Mouse (Mus musculus) hindbrain, embryonic 11.5 days (tissue): ENCODE measurements around the gene Rasgrp2. TPM values are rescaled to one million over a fixed set of nuclear protein-coding genes. Genes with fewer than 3 reads are reported as not detected.
A peak's percentile ranks its signal among the peaks of the same experiment; 100 is the strongest.

Experiments
- ATAC-seq: fragments of 200-750 bp; cut with Nextera tagmentation; 2 replicates; pipeline ENCODE4 v1.8.0; 2017; ENCODE audit warnings: mild to moderate bottlenecking, moderate TSS enrichment, moderate library complexity; ENCODE audit not compliant: low FRiP score
- DNase-seq: peaks from one replicate; pipeline ENCODE4 v3.0.0-alpha.2; 2015; ENCODE audit warnings: low spot score
- H3K27ac ChIP-seq: fragments of 300-500 bp; sonication (generic); 2 replicates; pipeline ENCODE4 v1.5.1; 2014; ENCODE audit warnings: mild to moderate bottlenecking, low read depth, low read length
- H3K27me3 ChIP-seq: fragments of 300-500 bp; sonication (generic); 2 replicates; pipeline ENCODE4 v1.6.1; 2014; ENCODE audit warnings: mild to moderate bottlenecking, low read length, moderate library complexity, mixed read lengths; ENCODE audit not compliant: control insufficient read depth, insufficient read depth
- H3K36me3 ChIP-seq: fragments of 300-500 bp; sonication (generic); 2 replicates; pipeline ENCODE4 v1.6.1; 2014; ENCODE audit warnings: mild to moderate bottlenecking, low read length, moderate library complexity, mixed read lengths; ENCODE audit not compliant: control insufficient read depth, insufficient read depth
- H3K4me1 ChIP-seq: fragments of 300-500 bp; sonication (generic); replicated peaks from 2 replicates; pipeline ENCODE4 v1.6.1; 2014; ENCODE audit warnings: low read length, mixed read lengths; ENCODE audit not compliant: control insufficient read depth, insufficient read depth
- H3K4me2 ChIP-seq: fragments of 300-500 bp; sonication (generic); replicated peaks from 2 replicates; pipeline ENCODE4 v1.6.1; 2014; ENCODE audit warnings: mild to moderate bottlenecking, low read depth, low read length
- H3K4me3 ChIP-seq: fragments of 300-500 bp; sonication (generic); 2 replicates; pipeline ENCODE4 v1.5.1; 2014; ENCODE audit warnings: low read depth, low read length
- H3K9ac ChIP-seq: fragments of 300-500 bp; sonication (generic); 2 replicates; pipeline ENCODE4 v1.6.1; 2014; ENCODE audit warnings: low read depth, low read length
- H3K9me3 ChIP-seq: fragments of 300-500 bp; sonication (generic); 2 replicates; pipeline ENCODE4 v1.6.1; 2016; ENCODE audit warnings: low read length; ENCODE audit not compliant: control insufficient read depth
- WGBS: fragments of 180-500 bp; shearing (Covaris S2); extraction: QIAGEN DNeasy Blood & Tissue Kit; methylation state at CpG from one replicate; pipeline ENCODE4 v1.1.7; 2014; 5-methylcytosine and 5-hydroxymethylcytosine counted together
- polyA plus RNA-seq: library from polyadenylated mRNA; unstranded; fragments of >200 nt; fragmentation: Nextera tagmentation; extraction: Ambion mirVana; gene quantifications from 2 replicates; pipeline ENCODE4 v1.2.1, GENCODE M21; 2014

The Rasgrp2 gene
- polyA plus RNA-seq, 1 experiment from 2014 or later: 16.0 TPM

GRCm38 (mm10) chr19:6418984-6419692, 20.0 kb downstream of the Rasgrp2 start:
- peak overlapping the region; percentile 57 for H3K4me3 ChIP-seq
- WGBS: 11% methylated on average over 13 of the region's 23 CpGs
- ATAC-seq (peak; percentile 20; the same call in 1 of the 2 replicates), DNase-seq (no peak)
- peak overlapping the region; percentile 75 for H3K27ac ChIP-seq
- H3K4me2 ChIP-seq: peak overlapping the region; percentile 89
- peaks cover 29% of the 10 kb centered on the region for H3K27me3 ChIP-seq
- peaks cover 24% of the 10 kb centered on the region for H3K4me1 ChIP-seq
- no peaks in the 10 kb centered on the region for H3K36me3 ChIP-seq
- no peaks in the 10 kb centered on the region for H3K9me3 ChIP-seq
- H3K9ac ChIP-seq: peak overlapping the region; percentile 66

DNA sequence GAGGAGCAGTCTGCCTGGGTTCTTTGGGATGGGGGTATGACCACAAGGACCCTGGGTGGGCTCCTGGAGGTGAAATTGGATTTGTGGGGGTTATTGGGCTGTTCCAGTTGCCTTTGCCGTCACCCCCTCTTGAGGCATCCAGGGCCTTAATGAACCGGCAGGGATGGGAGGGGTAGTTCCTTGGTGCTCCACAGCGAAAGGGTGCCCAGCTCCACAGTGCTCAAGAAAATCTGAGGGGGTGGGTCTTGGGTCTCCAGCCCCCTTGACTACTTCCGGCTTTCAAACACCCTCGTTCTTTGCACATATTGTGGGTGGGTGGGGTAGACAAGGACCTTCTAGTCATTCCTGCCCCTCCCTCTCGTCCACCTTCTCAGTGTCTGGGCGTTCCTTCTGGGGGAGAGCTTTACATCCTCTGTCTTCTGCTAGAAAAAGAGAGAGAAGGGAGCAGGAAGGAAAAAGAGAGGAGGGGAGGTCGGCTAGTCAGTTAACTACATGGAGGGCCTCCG, 20.7 kb downstream of the Rasgrp2 start:
- no peak overlapping the region for H3K27ac ChIP-seq
- WGBS: 61% methylated on average over 9 of the region's 9 CpGs
- peak overlapping the region; percentile 89 for H3K4me2 ChIP-seq
- H3K4me3 ChIP-seq: peak overlapping the region; percentile 57
- no peaks in the 10 kb centered on the region for H3K36me3 ChIP-seq
- peak overlapping the region; percentile 66 for H3K9ac ChIP-seq
- ATAC-seq (no peak), DNase-seq (no peak)
- H3K27me3 ChIP-seq: peaks cover 29% of the 10 kb centered on the region
- H3K9me3 ChIP-seq: no peaks in the 10 kb centered on the region
- H3K4me1 ChIP-seq: peaks cover 27% of the 10 kb centered on the region

DNA sequence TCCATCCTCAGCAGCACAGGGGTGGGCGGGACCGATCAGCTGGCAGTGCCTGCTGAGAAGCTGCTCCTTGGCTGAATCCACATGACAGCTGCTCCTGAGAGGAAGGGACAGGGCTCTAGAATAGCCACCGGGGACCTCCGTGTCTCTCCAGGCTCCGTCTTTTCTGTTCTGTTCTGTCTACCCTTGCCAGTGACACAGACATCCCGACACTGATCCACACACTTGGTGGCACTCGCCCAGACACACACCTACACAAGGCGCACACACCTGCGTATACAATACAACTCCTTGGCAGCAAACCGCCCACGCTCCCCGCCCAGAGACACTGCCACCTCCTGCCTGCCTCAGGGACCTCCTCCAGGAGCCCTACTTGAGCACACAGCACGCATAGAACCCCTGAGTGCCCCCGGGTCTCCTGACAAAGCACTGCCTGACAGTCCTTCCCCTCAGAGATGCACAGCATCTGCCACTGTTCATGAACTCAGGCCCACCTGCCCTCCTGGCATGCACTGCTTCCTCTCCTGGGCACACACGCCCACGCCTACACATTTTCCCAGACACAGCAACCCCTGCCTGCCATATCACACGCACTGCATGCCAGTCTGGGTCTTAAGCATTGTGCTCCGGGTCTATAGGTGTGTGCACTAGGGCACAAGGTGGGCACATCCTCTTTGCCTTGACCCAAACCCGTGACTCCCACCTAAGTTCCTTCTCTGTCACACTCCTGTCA, 21.5 kb downstream of the Rasgrp2 start:
- Histone ChIP-seq H3K9ac (0 out of 2 replicates have a peak overlapping the region, but pooled peaks have one; percentile 7), H3K27me3 (peaks cover 30% of the 10 kb centered on the region), H3K27ac (no peak overlapping the region), H3K4me1 (peaks cover 27% of the 10 kb centered on the region), H3K4me3 (peak overlapping the region; percentile 57; the same call in 1 of the 2 replicates), H3K36me3 (no peaks in the 10 kb centered on the region), H3K9me3 (no peaks in the 10 kb centered on the region), H3K4me2 (peak overlapping the region; percentile 89)
- 57% methylated on average over 19 of the region's 19 CpGs for WGBS
- DNase-seq: no peak
- no peak for ATAC-seq

- Histone ChIP-seq H3K4me2 (no peak overlapping the region), H3K27ac (no peak overlapping the region), H3K9ac (no peak overlapping the region)
Measured at GRCm38 (mm10) chr19:6421211-6421590, 22.1 kb downstream of the Rasgrp2 start.

DNA sequence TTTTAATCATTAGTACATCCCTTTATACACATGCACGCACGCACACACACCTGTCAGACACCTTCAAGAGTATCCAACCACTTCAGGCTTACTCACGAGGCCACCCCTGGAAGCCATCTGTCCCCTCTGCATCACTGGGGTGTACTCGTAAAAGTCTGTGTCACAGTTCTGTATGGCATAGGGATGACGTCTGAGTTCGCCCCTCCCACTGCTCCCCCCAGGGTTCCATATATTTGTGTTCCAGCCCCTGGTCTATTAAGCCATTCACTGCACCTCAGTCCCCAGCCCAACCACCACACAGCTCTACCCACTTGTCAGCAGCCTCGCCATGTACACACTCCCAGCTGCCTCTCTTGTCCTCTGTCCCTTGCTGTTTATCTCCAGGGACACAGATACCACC, 22.9 kb downstream of the Rasgrp2 start:
- Histone ChIP-seq H3K9me3 (no peaks in the 10 kb centered on the region), H3K4me1 (peaks cover 17% of the 10 kb centered on the region), H3K4me2 (no peak overlapping the region), H3K9ac (no peak overlapping the region), H3K36me3 (no peaks in the 10 kb centered on the region), H3K27ac (no peak overlapping the region), H3K27me3 (peaks cover 43% of the 10 kb centered on the region), H3K4me3 (no peak overlapping the region)
- ATAC-seq: no peak
- DNase-seq: no peak
- 81% methylated on average over 7 of the region's 7 CpGs for WGBS

More at GRCm38 (mm10) chr19:6421211-6421590, 22.1 kb downstream of the Rasgrp2 start:
- ATAC-seq (no peak), DNase-seq (no peak)
- WGBS: 76% methylated on average over 9 of the region's 9 CpGs
- H3K4me1 ChIP-seq: peaks cover 25% of the 10 kb centered on the region
- no peaks in the 10 kb centered on the region for H3K36me3 ChIP-seq
- H3K4me3 ChIP-seq: no peak overlapping the region
- H3K9me3 ChIP-seq: no peaks in the 10 kb centered on the region
- H3K27me3 ChIP-seq: peaks cover 35% of the 10 kb centered on the region

DNA sequence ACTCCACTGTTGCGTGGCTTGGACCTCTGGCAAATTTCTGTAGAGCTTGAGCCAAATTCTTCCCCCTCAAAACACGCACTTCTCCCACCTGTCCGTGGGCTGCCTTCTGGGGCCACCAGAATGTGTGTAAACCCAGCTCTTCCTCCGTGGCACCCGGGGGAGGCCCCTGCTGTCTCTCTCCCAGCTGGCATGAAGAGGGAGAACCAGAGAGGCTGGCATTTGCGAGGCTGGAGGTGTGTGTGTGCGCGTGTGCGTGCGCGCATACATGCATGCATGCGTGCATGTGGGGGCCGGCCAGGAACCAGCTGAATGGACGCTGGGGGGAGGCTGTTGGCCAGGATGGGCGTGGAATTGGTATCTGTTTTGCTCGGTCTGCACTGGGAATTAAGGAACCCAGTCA, 24.1 kb downstream of the Rasgrp2 start:
- Histone ChIP-seq H3K4me1 (peaks cover 15% of the 10 kb centered on the region), H3K9me3 (no peaks in the 10 kb centered on the region), H3K36me3 (no peaks in the 10 kb centered on the region), H3K4me2 (no peak overlapping the region), H3K27me3 (peaks cover 56% of the 10 kb centered on the region), H3K4me3 (no peak overlapping the region), H3K9ac (no peak overlapping the region), H3K27ac (no peak overlapping the region)
- 86% methylated on average over 16 of the region's 16 CpGs for WGBS
- ATAC-seq: no peak
- DNase-seq: no peak

DNA sequence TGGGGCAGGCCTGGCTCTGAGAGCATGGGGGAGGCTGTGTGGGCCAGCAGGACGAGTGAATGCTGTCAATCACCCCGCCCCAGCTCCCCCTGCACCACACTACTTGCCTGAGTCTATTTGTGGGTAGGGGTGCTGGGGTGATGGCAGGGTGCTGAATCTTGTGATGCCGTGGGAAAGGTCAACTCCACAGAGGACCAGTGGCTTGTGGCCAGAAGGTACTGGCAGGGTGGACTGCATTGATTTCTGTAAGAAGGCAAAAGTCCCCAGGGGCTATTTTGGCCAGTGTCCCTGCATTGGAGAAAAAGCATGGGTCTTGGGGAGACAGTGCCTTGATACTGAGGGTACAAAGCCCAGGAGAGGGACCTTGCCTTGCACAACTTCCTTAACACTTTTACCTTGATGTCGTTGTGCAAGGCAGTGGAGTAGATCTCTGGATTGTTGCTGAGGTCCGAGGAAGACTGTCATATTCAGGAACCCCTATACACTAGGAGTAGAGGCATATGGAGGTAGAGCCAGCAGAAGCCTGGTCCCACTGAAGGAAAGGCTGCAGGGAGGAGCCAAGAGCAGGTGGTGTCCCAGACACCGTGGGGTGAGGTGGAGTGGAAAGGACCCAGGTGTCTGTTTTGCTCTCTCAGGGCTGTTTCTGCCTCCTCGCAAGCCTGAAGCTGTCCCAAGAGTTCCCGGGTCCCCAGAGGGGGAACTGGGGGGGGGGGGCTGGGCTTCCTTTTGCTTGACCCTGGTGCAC, 25.2 kb downstream of the Rasgrp2 start:
- Histone ChIP-seq H3K9me3 (no peaks in the 10 kb centered on the region), H3K36me3 (no peaks in the 10 kb centered on the region), H3K9ac (no peak overlapping the region), H3K4me3 (no peak overlapping the region), H3K4me1 (peaks cover 22% of the 10 kb centered on the region), H3K27me3 (peaks cover 60% of the 10 kb centered on the region), H3K4me2 (no peak overlapping the region), H3K27ac (no peak overlapping the region)
- WGBS: 64% methylated on average over 8 of the region's 8 CpGs
- ATAC-seq: no peak
- DNase-seq: no peak

DNA sequence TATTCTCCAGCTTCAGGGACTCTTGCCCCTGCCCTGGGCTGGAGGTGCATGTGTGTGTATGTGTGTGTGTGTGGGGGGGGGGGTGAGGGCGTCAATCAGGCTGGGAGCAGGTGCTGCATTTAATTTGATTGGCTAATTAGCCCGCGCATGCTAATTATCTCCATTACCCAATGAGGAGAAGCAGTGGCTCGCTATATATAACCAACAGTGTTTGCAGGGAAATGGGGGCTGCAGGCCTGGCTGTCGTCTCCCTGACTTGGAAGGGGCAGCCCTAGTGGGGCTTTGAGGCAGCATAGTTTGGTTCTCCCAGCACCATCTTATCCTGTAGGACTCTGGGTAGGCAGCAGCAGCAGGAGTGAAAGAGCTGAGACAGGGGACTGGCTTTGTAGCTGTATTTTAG, 26.5 kb downstream of the Rasgrp2 start:
- no peaks in the 10 kb centered on the region for H3K36me3 ChIP-seq
- 43% methylated on average over 5 of the region's 5 CpGs for WGBS
- H3K4me2 ChIP-seq: no peak overlapping the region
- no peaks in the 10 kb centered on the region for H3K9me3 ChIP-seq
- H3K27ac ChIP-seq: peak overlapping the region; percentile 42; the same call in 1 of the 2 replicates
- H3K9ac ChIP-seq: no peak overlapping the region
- DNase-seq: no peak
- no peak; the same call in 1 of the 2 replicates for ATAC-seq
- peaks cover 22% of the 10 kb centered on the region for H3K4me1 ChIP-seq
- peaks cover 58% of the 10 kb centered on the region for H3K27me3 ChIP-seq
- H3K4me3 ChIP-seq: no peak overlapping the region
